Mouse (Mus musculus) MEL-GATA-1-ER (cell line): ENCODE measurements around the gene Icam4.
"Not testable (repeated sequence)": the region's sequence is repeated elsewhere in the genome, so short reads cannot be mapped to it uniquely, and the experiment has no call there.

ENCODE experiments used
- DNase-seq: peaks from one replicate; pipeline ENCODE4 v3.0.0-alpha.2; 2012; ENCODE audit warnings: low read depth; ENCODE audit errors: extremely low read depth

Gene Icam4

DNA sequence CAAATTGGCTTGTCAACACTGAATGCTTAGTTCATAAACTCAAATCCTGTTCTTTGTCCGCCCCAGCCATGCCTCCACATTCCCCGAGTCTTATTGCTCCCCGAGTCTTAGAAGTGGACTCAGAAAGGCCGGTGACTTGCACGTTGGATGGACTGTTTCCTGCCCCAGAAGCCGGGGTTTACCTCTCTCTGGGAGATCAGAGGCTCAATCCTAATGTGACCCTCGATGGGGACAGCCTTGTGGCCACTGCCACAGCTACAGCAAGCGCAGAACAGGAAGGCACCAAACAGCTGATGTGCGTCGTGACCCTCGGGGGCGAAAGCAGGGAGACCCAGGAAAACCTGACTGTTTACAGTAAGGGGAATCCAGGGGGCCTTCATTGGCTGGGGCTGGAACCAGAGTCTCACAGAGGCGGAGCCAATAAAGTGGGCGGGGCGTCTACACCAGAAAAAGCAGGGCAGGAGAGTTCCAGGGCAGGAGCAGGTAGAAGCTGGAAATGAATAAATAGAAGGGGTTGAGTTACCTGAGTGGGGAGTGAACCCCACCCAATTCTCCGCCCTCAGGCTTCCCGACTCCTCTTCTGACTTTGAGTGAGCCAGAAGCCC is 5.4 kb downstream of the Icam4 start:
- DNase-seq, result no peak

- DNase-seq, result no peak
These were observed 6.4 kb downstream of the Icam4 start for GRCm38 (mm10) chr9:21035586-21035985.

GRCm38 (mm10) chr9:21036161-21036560 is 7.0 kb downstream of the Icam4 start:
- DNase-seq, result no peak

GRCm38 (mm10) chr9:21036666-21037065 is 7.5 kb downstream of the Icam4 start:
- DNase-seq, result no peak

- no peak for DNase-seq
These were observed 8.3 kb downstream of the Icam4 start for GRCm38 (mm10) chr9:21037481-21037891.

GRCm38 (mm10) chr9:21039779-21040178 is 10.6 kb downstream of the Icam4 start:
- peak; percentile 90 for DNase-seq

DNA sequence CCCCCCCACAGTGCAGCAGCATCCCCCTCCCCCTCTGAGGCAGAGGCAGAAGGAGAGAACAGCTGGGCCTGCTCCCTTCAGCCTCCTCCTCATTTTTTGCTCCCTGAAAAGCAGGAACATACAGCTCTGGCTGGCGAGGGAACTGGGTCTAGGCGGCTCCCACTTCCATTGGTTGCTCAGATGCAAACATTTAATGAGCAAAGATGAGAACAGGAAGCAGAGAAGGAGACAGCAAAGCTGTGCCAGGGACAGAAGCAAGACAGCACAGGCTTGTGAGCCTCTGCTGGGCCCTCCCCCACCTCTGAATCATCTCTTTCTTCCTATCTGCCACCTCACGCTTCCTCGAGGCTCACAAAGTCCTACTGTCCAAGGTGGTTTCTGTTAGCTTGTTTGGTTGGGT is 12.1 kb downstream of the Icam4 start:
- peak; percentile 77 for DNase-seq

DNA sequence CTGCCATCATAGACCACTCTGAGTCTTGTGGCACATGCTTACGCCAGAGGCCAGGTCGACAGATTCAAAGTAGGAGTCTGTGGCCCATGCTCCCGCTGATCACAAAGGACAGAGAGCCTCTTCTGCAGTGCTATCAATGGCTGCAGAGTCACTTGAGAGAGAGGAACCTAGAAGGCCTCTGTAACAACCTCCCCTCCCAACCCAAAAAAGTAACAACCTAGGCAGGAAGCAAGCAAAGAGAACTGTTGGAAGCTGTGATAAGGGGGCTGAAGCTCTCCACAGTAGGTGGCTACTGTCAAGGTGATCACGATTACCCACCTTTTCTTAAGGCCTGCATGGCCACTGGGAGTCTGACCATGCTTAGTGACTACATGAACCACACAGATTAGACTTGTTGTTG is 14.4 kb downstream of the Icam4 start:
- DNase-seq, result peak; percentile 53

- not testable (repeated sequence) for DNase-seq
These were observed 15.6 kb downstream of the Icam4 start for GRCm38 (mm10) chr9:21044785-21045184.

DNA sequence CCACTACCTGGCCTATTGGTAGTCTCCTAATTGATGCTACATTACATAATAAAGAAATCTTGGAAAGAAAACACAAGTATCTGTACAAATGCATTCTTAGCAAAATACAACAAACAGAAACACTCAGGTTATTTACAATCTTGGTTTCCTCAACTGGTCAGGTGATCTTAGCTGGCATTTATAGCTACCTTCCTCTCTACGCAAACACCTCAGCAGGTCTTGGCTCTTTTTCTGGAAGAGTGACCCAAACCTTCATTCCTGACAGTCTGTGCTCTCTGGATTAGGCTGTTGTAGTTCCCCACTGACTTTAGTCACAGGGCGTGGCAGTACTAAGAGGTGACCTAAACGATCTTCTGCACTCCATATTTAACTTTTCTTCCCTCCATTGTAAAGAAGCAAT is 16.1 kb downstream of the Icam4 start:
- DNase-seq, result no peak

- DNase-seq, result peak; percentile 82
These were observed 22.4 kb downstream of the Icam4 start for GRCm38 (mm10) chr9:21051578-21051977.

GRCm38 (mm10) chr9:21062928-21063327 is 33.8 kb downstream of the Icam4 start:
- DNase-seq, result no peak

DNA sequence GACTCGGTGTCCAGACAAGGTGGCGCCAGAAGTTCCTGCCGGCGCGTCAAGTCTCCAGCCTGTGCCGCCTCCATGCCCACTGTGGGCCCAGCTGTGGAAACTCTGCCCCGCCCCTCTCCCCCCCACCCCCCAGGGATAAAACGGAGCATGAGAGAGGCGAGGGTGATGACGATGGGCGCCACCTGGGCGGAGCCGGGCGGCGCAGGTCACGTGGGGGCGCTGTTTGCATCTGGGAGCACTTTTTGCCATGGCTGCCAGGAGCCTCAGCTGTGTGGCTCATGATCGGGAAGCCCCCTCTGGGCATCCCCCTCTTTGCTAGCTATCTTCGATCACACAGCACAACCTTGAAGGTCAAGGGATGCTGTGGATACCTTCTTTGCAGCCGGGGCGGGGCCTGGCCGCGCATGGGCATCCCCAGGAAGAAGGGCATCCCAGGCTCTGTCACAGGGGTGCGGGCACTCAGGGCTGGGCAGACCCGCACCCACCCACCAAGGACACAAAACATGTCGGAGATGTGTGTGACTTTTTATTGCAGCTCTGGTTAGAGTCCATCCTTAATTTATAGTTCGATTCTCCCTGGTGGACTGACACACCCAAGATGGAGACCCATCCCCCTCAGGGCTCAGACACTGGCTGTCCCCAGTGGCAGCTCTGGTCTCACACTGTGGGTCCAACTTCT is 38.0 kb downstream of the Icam4 start, which contains the start of gene Zglp1:
Zglp1 (minus strand) TSS at position 88 of the 679 bp plus-strand sequence.
- no peak for DNase-seq

DNA sequence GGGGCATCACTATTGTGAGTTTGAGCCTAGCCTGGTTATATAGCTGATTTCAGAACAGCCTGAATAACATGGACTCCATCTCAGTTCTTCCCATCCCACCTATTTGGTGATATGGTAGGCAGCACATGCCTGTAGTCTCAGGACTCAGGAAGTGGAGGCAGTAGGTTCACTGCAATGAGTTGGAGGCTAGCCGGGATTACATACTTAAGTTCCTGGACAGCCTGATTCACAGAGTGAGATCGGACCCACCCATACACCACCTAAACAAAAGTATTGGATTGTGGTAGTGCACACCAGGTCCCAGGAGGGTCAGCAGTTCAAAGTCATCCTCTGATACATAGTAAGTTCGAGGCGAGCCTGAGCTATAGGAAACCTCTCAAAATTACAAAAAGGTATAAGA is 43.5 kb downstream of the Icam4 start:
- DNase-seq, result peak; percentile 21

- peak; percentile 82 for DNase-seq
These were observed 44.1 kb downstream of the Icam4 start, which contains the start of the genes Gm49373 and Fdx1l for GRCm38 (mm10) chr9:21073044-21073840. Gm49373 (minus strand) TSS chr9:21073096. Fdx1l (minus strand) TSS chr9:21073614.

DNA sequence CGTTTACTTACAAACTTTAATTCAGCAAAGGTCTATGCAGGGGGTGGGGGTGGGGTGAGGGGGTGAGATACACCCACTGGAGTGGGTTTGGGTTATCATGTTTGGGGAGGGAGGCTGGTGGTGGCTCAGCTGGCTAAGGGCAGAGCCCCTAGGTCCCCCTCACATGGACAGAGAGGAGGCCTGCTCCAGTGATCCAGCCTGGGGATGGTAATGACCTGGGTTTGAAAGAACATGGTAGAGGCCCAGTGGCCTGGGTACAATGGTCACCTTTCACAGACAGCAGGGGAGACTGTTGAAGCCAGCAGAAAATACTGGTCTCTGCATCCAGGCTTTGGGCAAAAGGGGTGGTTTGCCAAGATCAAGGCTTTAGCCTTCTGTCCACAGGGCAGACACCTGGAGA is 45.0 kb downstream of the Icam4 start:
- DNase-seq, result no peak

- DNase-seq, result no peak
These were observed 46.5 kb downstream of the Icam4 start for GRCm38 (mm10) chr9:21075625-21076024.
